Mouse (Mus musculus): ENCODE data around the gene Olfr49.
"Not testable (repeated sequence)": the region's sequence is repeated elsewhere in the genome, so short reads cannot be mapped to it uniquely, and the experiment has no call there.

Gene Olfr49

GRCm38 (mm10) chr14:54229849-54230248 is 54.9 kb downstream of the Olfr49 start:
- DNase-seq = not testable (repeated sequence)

- DNase-seq = no peak
Measured at GRCm38 (mm10) chr14:54228933-54229713, 55.6 kb downstream of the Olfr49 start.

- no peak for DNase-seq
Measured at GRCm38 (mm10) chr14:54228501-54228900, 56.2 kb downstream of the Olfr49 start.

Measured in kidney, adult 18-20 months (tissue).